Mouse (Mus musculus) left cerebral cortex, adult 2 months (tissue): ENCODE measurements around the gene Kif23. TPM values are rescaled to one million over a fixed set of nuclear protein-coding genes. Genes with fewer than 3 reads are reported as not detected.

Source experiments
- DNase-seq, 2 experiments: peaks; one replicate each; pipeline ENCODE4 v3.0.0; 2021 to 2022; ENCODE audit warnings: low spot score in 2 of 2, mixed read lengths in 1 of 2; ENCODE audit errors: extremely low spot score in 1 of 2
- H3K27ac ChIP-seq: fragments of 200-600 bp; 2 replicates; pipeline ENCODE4 v1.8.1; 2022
- H3K4me3 ChIP-seq: fragments of 200-600 bp; 2 replicates; pipeline ENCODE4 v1.8.1; 2022
- CTCF ChIP-seq: fragments of 200-600 bp; IDR thresholded peaks from 2 replicates; pipeline ENCODE4 v1.8.1; 2022; ENCODE audit warnings: antibody characterized with exemption, mild to moderate bottlenecking, moderate library complexity
- intact Hi-C: fragments of 180-260 bp; cut with DNase I; formaldehyde crosslinking; loops from one replicate; pipeline ENCODE4 v1.15.1; 2025
- total RNA-seq, 2 experiments: library from RNA; stranded (reverse); gene quantifications; 2 replicates each; pipeline ENCODE4 v1.2.3; 2021

Kif23 gene
- total RNA-seq, 2 experiments from 2014 or later, result 2.6 to 4.7 TPM

- DNase-seq, result no peak
- intact Hi-C loops, result no loop called here
- no peak overlapping the region for H3K27ac ChIP-seq
- H3K4me3 ChIP-seq, result no peak overlapping the region
- TF ChIP-seq CTCF, result no peak
Observed at GRCm38 (mm10) chr9:61941054-61941453, 5.5 kb downstream of the Kif23 start.

GRCm38 (mm10) chr9:61933333-61933732 lies 13.2 kb downstream of the Kif23 start:
- DNase-seq, result no peak
- intact Hi-C loops, result no loop called here
- no peak overlapping the region for H3K4me3 ChIP-seq
- no peak overlapping the region for H3K27ac ChIP-seq
- TF ChIP-seq CTCF, result no peak

GRCm38 (mm10) chr9:61932009-61932408 lies 14.6 kb downstream of the Kif23 start:
- intact Hi-C loops, result no loop called here
- Histone ChIP-seq H3K4me3 (no peak overlapping the region), H3K27ac (no peak overlapping the region)
- no peak for DNase-seq
- no peak for TF ChIP-seq CTCF

- no peak for TF ChIP-seq CTCF
- intact Hi-C loops, result no loop called here
- H3K27ac ChIP-seq, result no peak overlapping the region
Observed at GRCm38 (mm10) chr9:61925086-61925660, 21.4 kb downstream of the Kif23 start.

GRCm38 (mm10) chr9:61920331-61920730 lies 26.2 kb downstream of the Kif23 start:
- no peak for DNase-seq
- intact Hi-C loops, result no loop called here
- TF ChIP-seq CTCF, result no peak
- H3K4me3 ChIP-seq, result no peak overlapping the region
- no peak overlapping the region for H3K27ac ChIP-seq

More at GRCm38 (mm10) chr9:61925086-61925660, 21.4 kb downstream of the Kif23 start:
- H3K4me3 ChIP-seq, result no peak overlapping the region
- DNase-seq, result no peak

- no peak for DNase-seq
- H3K27ac ChIP-seq, result no peak overlapping the region
- intact Hi-C loops, result no loop called here
- TF ChIP-seq CTCF, result no peak
- no peak overlapping the region for H3K4me3 ChIP-seq
Observed at GRCm38 (mm10) chr9:61919464-61919863, 27.1 kb downstream of the Kif23 start.

GRCm38 (mm10) chr9:61917436-61917835 lies 29.1 kb downstream of the Kif23 start:
- DNase-seq, result no peak
- intact Hi-C loops, result no loop called here
- no peak overlapping the region for H3K27ac ChIP-seq

GRCm38 (mm10) chr9:61916986-61917385 lies 29.6 kb downstream of the Kif23 start:
- no peak for DNase-seq
- intact Hi-C loops, result no loop called here
- TF ChIP-seq CTCF, result no peak
- no peak overlapping the region for H3K4me3 ChIP-seq
- H3K27ac ChIP-seq, result no peak overlapping the region

More at GRCm38 (mm10) chr9:61917436-61917835, 29.1 kb downstream of the Kif23 start:
- no peak for TF ChIP-seq CTCF
- no peak overlapping the region for H3K4me3 ChIP-seq

GRCm38 (mm10) chr9:61915393-61916005 lies 31.1 kb downstream of the Kif23 start:
- no peak for TF ChIP-seq CTCF
- DNase-seq, result no peak
- intact Hi-C loops, result loop anchor here (2.0 kb wide), 1 partner anchor 31 kb away; the partner anchor contains the start of gene Kif23
- peak overlapping the region; percentile 68 for H3K4me3 ChIP-seq
- H3K27ac ChIP-seq, result peak overlapping the region; percentile 96; the same call in 1 of the 2 replicates

- intact Hi-C loops, result loop anchor here (2.0 kb wide), 1 partner anchor 32 kb away; the partner anchor contains the start of gene Kif23
- DNase-seq, result no peak
- Histone ChIP-seq H3K27ac (peak overlapping the region; percentile 96), H3K4me3 (peak overlapping the region; percentile 68)
- TF ChIP-seq CTCF, result no peak
Observed at GRCm38 (mm10) chr9:61914917-61915300, 31.7 kb downstream of the Kif23 start.

- Histone ChIP-seq H3K27ac (peak within 1 kb of the TSS; percentile 96), H3K4me3 (peak within 1 kb of the TSS; percentile 68)
- DNase-seq, result peak; percentile 95 to 96
- intact Hi-C loops, result loop anchor here (2.0 kb wide), 1 partner anchor 32 kb away; the partner anchor contains the start of gene Kif23
- no peak; the same call in 1 of the 2 replicates for TF ChIP-seq CTCF
Observed at GRCm38 (mm10) chr9:61914203-61914916, 32.2 kb downstream of the Kif23 start, which contains the start of gene Rplp1. Rplp1 (minus strand) TSS chr9:61914542.
